Mouse (Mus musculus) lung, postnatal 25 days (tissue): ENCODE results near the gene Shank3.

Experiments
- DNase-seq: peaks from one replicate; pipeline ENCODE4 v3.0.0; 2022; ENCODE audit warnings: low spot score

Shank3 gene

GRCm38 (mm10) chr15:89557179-89557995 is 58.0 kb downstream of the Shank3 start:
- no peak for DNase-seq

GRCm38 (mm10) chr15:89557996-89558390 is 58.6 kb downstream of the Shank3 start:
- no peak for DNase-seq

GRCm38 (mm10) chr15:89559202-89559731 is 59.8 kb downstream of the Shank3 start:
- no peak for DNase-seq

- no peak for DNase-seq
These were observed 68.7 kb downstream of the Shank3 start, which contains the start of gene Acr for GRCm38 (mm10) chr15:89568114-89568513. TSS of gene Acr (plus strand) at chr15:89568326.

- no peak for DNase-seq
These were observed 72.7 kb downstream of the Shank3 start for GRCm38 (mm10) chr15:89572147-89572546.

- DNase-seq: no peak
These were observed 83.1 kb downstream of the Shank3 start for GRCm38 (mm10) chr15:89582494-89582893.

- no peak for DNase-seq
These were observed 85.7 kb downstream of the Shank3 start for GRCm38 (mm10) chr15:89585101-89585500.

GRCm38 (mm10) chr15:89585631-89586030 is 86.2 kb downstream of the Shank3 start:
- no peak for DNase-seq

GRCm38 (mm10) chr15:89589146-89589545 is 89.7 kb downstream of the Shank3 start:
- no peak for DNase-seq

- DNase-seq: no peak
These were observed 91.9 kb downstream of the Shank3 start for GRCm38 (mm10) chr15:89591317-89591716.

- DNase-seq: peak; percentile 85
These were observed 92.5 kb downstream of the Shank3 start, which contains the start of gene Rabl2 for GRCm38 (mm10) chr15:89591723-89592455. TSS of gene Rabl2 (minus strand) at chr15:89591923.

- no peak for DNase-seq
These were observed 93.1 kb downstream of the Shank3 start for GRCm38 (mm10) chr15:89592548-89592947.

GRCm38 (mm10) chr15:89605822-89606570 is 106.6 kb downstream of the Shank3 start:
- no peak for DNase-seq

GRCm38 (mm10) chr15:89607480-89607879 is 108.1 kb downstream of the Shank3 start:
- DNase-seq: no peak

- DNase-seq: no peak
These were observed 108.5 kb downstream of the Shank3 start for GRCm38 (mm10) chr15:89607888-89608287.
